Comparison of ENCODE assay signal across 13 mouse cellular contexts in the genomic region with DNA sequence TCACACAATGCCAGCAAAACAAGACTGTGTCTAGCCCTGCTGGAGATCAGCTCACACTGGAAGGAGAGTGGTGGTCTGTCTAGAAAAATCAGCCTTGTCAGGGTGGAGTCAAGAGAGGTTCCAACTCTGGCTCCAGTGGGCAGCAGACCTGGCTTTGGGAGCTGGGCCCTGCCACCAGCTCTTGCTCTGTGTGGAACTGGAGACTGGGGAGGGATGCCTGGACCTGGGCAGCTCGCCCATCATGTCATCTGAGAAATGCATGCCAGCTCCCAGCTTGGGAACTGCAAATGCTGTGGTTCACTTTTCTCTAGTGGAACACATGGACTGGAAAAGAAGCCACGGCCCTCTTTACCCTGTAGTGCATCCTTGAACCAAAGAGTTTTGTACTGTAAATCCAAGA. TPM values are rescaled to one million over a fixed set of nuclear protein-coding genes. Genes with fewer than 3 reads are reported as not detected.
DNase-seq lines count a peak whose midpoint lies in the region; ATAC-seq and TF ChIP-seq lines count a peak whose summit lies in the region.
"Had no signal": no experiment of that assay in that cellular context is flagged by ENCODE, and none has a peak within 500 bp of the region (broad histone marks: within the 10 kb centered on the region; RNA-seq: fewer than 3 reads in every experiment).

No protein-coding gene starts in this region.

- no peak for TF ChIP-seq CTCF in forebrain, postnatal 0 days (IDR thresholded peaks at IDR 0.05; ENCODE audit: low read depth)

- WGBS in forebrain, postnatal 0 days, result 58% methylated on average over 2 of the region's 2 CpGs
- WGBS in forebrain, embryonic 11.5 days, result 77% methylated on average over 2 of the region's 2 CpGs

- H3K36me3 ChIP-seq in forebrain, postnatal 0 days (ENCODE audit: insufficient read depth), result no peaks in the 10 kb centered on the region
- no peaks in the 10 kb centered on the region for H3K36me3 ChIP-seq in forebrain, embryonic 11.5 days (ENCODE audit: control insufficient read depth, insufficient read depth, low read length)
- H3K36me3 ChIP-seq: midbrain, embryonic 12.5 days had no signal

- no peak overlapping the region for H3K27ac ChIP-seq in forebrain, postnatal 0 days (ENCODE audit: low read depth, low read length)
- H3K27ac ChIP-seq in forebrain, embryonic 11.5 days (ENCODE audit: low read depth, low read length), result no peak overlapping the region
- H3K27ac ChIP-seq: limb, embryonic 13.5 days; midbrain, embryonic 12.5 days had no signal

- no peaks in the 10 kb centered on the region for H3K27me3 ChIP-seq in forebrain, postnatal 0 days (ENCODE audit: insufficient read depth, low read length)
- H3K27me3 ChIP-seq in forebrain, embryonic 11.5 days (ENCODE audit: control insufficient read depth, insufficient read depth, low read length), result no peaks in the 10 kb centered on the region
- H3K27me3 ChIP-seq: limb, embryonic 13.5 days; midbrain, embryonic 12.5 days had no signal

- H3K9me3 ChIP-seq in forebrain, postnatal 0 days (ENCODE audit: low read length), result no peaks in the 10 kb centered on the region
- H3K9me3 ChIP-seq in forebrain, embryonic 11.5 days (ENCODE audit: control insufficient read depth, low read length), result no peaks in the 10 kb centered on the region
- H3K9me3 ChIP-seq: limb, embryonic 13.5 days; midbrain, embryonic 12.5 days had no signal

- no peaks in the 10 kb centered on the region for H3K4me1 ChIP-seq in forebrain, postnatal 0 days (ENCODE audit: insufficient read depth)
- H3K4me1 ChIP-seq in forebrain, embryonic 11.5 days (replicated peaks; ENCODE audit: control insufficient read depth, insufficient read depth, low read length), result no peaks in the 10 kb centered on the region
- H3K4me1 ChIP-seq: midbrain, embryonic 12.5 days had no signal

- no peak for ATAC-seq in forebrain, postnatal 0 days
- no peak for ATAC-seq in forebrain, embryonic 11.5 days (replicated peaks; ENCODE audit: low FRiP score)
- ATAC-seq: lung, postnatal 0 days had no signal

- no peak overlapping the region for H3K9ac ChIP-seq in forebrain, postnatal 0 days
- H3K9ac ChIP-seq in forebrain, embryonic 11.5 days (ENCODE audit: low read length), result no peak overlapping the region
- H3K9ac ChIP-seq: limb, embryonic 13.5 days; midbrain, embryonic 12.5 days had no signal

- peak; percentile 15 for DNase-seq in forebrain, postnatal 0 days
- no peak for DNase-seq in forebrain, embryonic 11.5 days (ENCODE audit: low spot score)
- DNase-seq in right cerebral cortex, postnatal 10 days (ENCODE audit: low spot score in 2 of 2), result peak; percentile 44 to 52
- DNase-seq in right cerebral cortex, adult 18-20 months, result no peak
- DNase-seq in cerebellum, postnatal 14 days, result peak; percentile 77 to 88
- no peak for DNase-seq in thymus, postnatal 4 days
- no peak for DNase-seq in left cerebral cortex, adult 11 months (ENCODE audit: low spot score)
- DNase-seq in frontal cortex, postnatal 36 days (ENCODE audit: low spot score in 2 of 2), result no peak
- DNase-seq: right cerebral cortex, postnatal 14 days had no signal

- H3K4me3 ChIP-seq in forebrain, postnatal 0 days (ENCODE audit: low read depth, low read length), result no peak overlapping the region
- no peak overlapping the region for H3K4me3 ChIP-seq in forebrain, embryonic 11.5 days (ENCODE audit: low read depth, low read length)
- H3K4me3 ChIP-seq: limb, embryonic 13.5 days; midbrain, embryonic 12.5 days had no signal

- no peak overlapping the region for H3K4me2 ChIP-seq in forebrain, postnatal 0 days (ENCODE audit: low read depth)
- no peak overlapping the region for H3K4me2 ChIP-seq in forebrain, embryonic 11.5 days (ENCODE audit: low read depth, low read length, severe bottlenecking)
- H3K4me2 ChIP-seq: limb, embryonic 13.5 days; midbrain, embryonic 12.5 days had no signal

RNA-seq across cellular contexts. Expression of gene Fbln5, which starts 8.3 kb away (rescaled TPM):
- total RNA-seq in forebrain, postnatal 0 days (2014; rRNA removed), result 4.2 and 7.5 TPM in 2 replicates
- 14.0 and 15.6 TPM in 2 replicates for polyA plus RNA-seq in forebrain, postnatal 0 days (2015; fragmentation: Nextera tagmentation; extraction: Ambion mirVana)
- 9.2 and 12.2 TPM in 2 replicates for polyA plus RNA-seq in forebrain, embryonic 11.5 days (2014; fragmentation: Nextera tagmentation; extraction: Ambion mirVana)
- total RNA-seq: MEL had no signal

Comparison
In these comparisons a context has a peak if more than half of its experiments do, and no peak if none do; other contexts are left out.
1. DNase-seq: peak in forebrain, postnatal 0 days (single experiment), right cerebral cortex, postnatal 10 days (2 of 2) and cerebellum, postnatal 14 days (2 of 2); none in forebrain, embryonic 11.5 days (single experiment), right cerebral cortex, adult 18-20 months (single experiment), thymus, postnatal 4 days (single experiment), left cerebral cortex, adult 11 months (single experiment) and frontal cortex, postnatal 36 days (0 of 2).